Mouse (Mus musculus) bone marrow, adult 2 months (tissue): Measurements from ENCODE around the gene Acp7. TPM values are rescaled to one million over a fixed set of nuclear protein-coding genes. Genes with fewer than 3 reads are reported as not detected.

Experiments
- H3K27ac ChIP-seq: fragments of 200-500 bp; 2 replicates; pipeline ENCODE4 v1.5.1; 2012; ENCODE audit warnings: low read depth, mild to moderate bottlenecking, control low read depth, inconsistent platforms, low read length; ENCODE audit not compliant: control insufficient read depth, poor library complexity, insufficient read depth
- H3K4me1 ChIP-seq: fragments of 200-500 bp; 2 replicates; pipeline ENCODE4 v1.6.1; 2011; ENCODE audit warnings: low read length; ENCODE audit not compliant: control insufficient read depth, insufficient read depth
- H3K4me3 ChIP-seq: fragments of 200-500 bp; replicated peaks from 2 replicates; pipeline ENCODE3; 2011; ENCODE audit warnings: mild to moderate bottlenecking, low read depth, low read length, control low read depth; ENCODE audit not compliant: control insufficient read depth
- CTCF ChIP-seq: fragments of 200-500 bp; IDR thresholded peaks from 2 replicates; pipeline ENCODE4 v1.5.1; 2011; ENCODE audit warnings: low read length, control low read depth; ENCODE audit not compliant: control insufficient read depth, insufficient read depth
- POLR2A ChIP-seq: fragments of 200-500 bp; IDR thresholded peaks from 2 replicates; pipeline ENCODE4 v1.6.1; 2011; ENCODE audit warnings: low read depth, mild to moderate bottlenecking, control low read depth, low read length, borderline replicate concordance; ENCODE audit not compliant: control insufficient read depth
- WGBS: fragments of 180-500 bp; shearing (Covaris S2); methylation state at CpG from one replicate; pipeline ENCODE4 v1.1.7; 2018; 5-methylcytosine and 5-hydroxymethylcytosine counted together
- polyA plus RNA-seq: library from polyadenylated mRNA; stranded (reverse); fragments of >200 nt; gene quantifications from 2 replicates; pipeline ENCODE4 v1.2.4, GENCODE M21; 2011; ENCODE audit warnings: low replicate concordance; ENCODE audit not compliant: missing spikeins, insufficient read depth, insufficient read length

Acp7 gene
- polyA plus RNA-seq, 1 experiment: not detected

DNA sequence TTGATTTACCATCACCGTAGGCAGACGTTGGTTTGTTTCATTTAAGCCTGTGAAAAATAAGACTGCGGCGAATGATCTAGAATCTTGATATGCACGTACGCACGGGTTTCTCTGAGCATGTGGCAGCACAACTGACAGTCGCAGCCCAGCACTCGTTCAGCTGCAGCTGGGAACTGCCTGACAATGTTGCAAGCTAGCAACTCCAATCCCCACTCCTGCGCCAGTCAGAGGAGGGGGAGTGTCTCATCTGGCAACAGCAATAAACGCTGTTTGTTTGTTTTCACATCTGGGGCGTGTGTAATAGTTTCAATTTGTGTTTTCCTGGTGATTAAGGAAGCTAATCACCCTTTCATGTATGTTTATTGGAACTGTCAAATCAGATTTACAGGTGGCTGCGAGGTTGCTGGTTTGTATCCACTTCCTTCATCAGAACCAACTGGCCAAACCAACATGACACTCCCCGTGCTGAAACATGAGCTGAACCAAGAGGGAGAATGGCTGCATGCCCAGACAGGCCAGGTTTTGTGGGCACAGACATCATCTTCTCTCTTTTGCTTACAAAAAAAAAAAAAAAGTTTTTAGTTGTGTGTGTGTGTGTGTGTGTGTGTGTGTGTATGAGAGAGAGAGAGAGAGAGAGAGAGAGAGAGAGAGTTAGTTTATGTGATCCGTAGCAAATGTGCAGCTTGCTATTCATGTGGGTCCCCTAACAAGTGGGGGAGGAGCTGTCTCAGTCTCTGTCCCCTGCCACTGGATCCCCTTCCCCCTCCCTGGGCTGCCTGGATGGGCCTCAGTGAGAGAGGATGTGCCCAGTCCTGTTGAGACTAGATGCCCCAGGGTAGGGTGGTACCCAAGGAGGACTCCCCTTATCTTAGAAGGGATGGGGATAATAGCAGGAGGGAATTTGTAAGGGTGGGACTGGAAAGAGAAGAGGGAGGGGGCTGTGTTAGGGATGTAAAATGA is 34.8 kb upstream of the Acp7 start:
- Histone ChIP-seq H3K27ac (no peak overlapping the region), H3K4me3 (no peak overlapping the region), H3K4me1 (no peaks in the 10 kb centered on the region; the same call in 1 of the 2 replicates)
- TF ChIP-seq POLR2A (no peak), CTCF (no peak)
- WGBS: 6% methylated on average over 15 of the region's 15 CpGs

DNA sequence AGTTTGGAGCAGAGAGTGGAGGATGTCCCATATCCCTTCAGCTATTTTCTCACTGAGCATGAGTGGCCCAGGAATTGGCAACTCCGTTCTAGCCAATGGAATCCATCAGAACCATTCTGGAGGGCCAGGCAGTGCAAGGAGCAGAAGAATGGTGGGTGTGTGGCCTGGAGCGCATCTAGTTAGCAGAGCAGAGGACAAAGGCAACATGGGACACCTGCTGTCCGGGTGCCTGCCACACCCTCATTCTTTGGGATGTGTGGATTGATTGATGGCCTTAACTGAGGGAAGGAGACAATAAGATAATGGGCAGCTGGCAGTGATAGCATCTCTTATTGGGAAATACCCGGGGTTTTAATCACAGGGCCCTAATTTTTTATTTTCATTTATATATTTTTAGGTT is 25.3 kb upstream of the Acp7 start:
- Histone ChIP-seq H3K4me1 (no peaks in the 10 kb centered on the region; the same call in 1 of the 2 replicates), H3K27ac (no peak overlapping the region), H3K4me3 (no peak overlapping the region)
- WGBS: 75% methylated on average over 4 of the region's 4 CpGs
- TF ChIP-seq CTCF (no peak), POLR2A (no peak)

DNA sequence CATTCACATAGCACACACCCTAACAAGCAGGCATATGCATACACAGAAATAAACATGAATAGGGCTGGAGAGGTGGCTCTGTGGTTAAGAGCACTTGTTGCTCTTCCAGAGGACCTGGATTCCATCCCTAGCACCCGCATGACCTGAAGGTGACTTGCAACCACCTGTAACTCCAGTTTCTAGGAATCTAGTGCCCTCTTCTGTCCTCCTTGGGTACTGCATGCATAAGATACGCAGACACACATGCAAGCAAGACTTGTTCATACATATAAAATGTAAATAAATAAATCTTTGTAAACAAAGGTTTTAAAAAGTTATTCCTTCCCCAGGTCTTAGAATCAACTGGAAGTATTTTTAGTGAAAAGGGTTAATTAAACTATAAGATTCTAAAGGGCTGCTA is 20.0 kb upstream of the Acp7 start:
- no peak overlapping the region for H3K4me3 ChIP-seq
- WGBS: 81% methylated on average over 2 of the region's 2 CpGs
- TF ChIP-seq CTCF (peak; percentile 7; the same call in 1 of the 2 replicates), POLR2A (no peak)
- H3K27ac ChIP-seq: no peak overlapping the region
- no peaks in the 10 kb centered on the region; the same call in 1 of the 2 replicates for H3K4me1 ChIP-seq

DNA sequence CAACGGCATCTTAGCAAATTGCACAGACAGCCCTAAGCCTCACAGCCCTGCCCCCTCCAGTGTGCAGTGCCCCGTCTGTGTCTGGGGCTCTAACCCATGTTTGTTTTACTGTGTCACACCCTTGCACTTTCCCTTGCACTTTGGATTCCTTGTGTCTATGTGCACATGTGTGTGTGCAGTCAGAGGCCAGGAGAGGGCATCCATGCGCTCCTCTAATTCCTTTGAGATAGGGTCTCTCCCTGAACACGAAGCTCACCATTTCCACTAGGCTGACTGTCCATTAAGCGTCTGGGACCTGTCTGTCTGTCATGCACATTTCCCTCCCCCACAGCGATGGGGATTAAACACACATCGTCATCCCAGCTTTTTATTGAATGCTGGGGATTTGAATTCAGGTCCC is 15.9 kb upstream of the Acp7 start:
- Histone ChIP-seq H3K4me1 (no peaks in the 10 kb centered on the region; the same call in none of the 2 replicates), H3K4me3 (no peak overlapping the region), H3K27ac (no peak overlapping the region)
- WGBS: 50% methylated on average over 7 of the region's 7 CpGs
- no peak for TF ChIP-seq POLR2A
- no peak for TF ChIP-seq CTCF

DNA sequence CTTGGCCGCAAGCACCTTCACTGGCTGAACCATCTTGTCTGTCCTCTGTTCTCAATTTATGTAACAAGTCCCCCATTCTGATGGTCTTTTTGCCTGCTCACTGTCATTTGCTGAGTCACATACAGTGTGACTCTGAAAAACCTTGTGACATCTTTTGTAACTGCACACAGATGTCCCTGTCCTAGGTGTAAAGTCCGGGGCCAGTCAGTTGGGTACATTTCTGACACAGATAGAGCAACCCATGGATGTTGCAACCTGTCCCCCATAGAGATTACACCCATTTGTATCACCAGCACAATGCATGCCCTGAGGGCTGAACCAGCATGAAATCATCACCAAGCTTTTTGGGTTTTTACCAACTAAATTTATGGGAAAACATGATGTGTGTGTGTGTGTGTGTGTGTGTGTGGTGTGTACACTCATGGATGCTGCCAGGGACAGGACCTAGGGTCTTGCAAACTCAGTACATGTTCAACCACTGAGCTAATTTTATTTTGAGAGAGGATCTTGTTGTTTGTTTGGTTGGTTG is 14.9 kb upstream of the Acp7 start:
- Histone ChIP-seq H3K4me1 (no peaks in the 10 kb centered on the region; the same call in 1 of the 2 replicates), H3K4me3 (no peak overlapping the region), H3K27ac (no peak overlapping the region)
- TF ChIP-seq CTCF (no peak), POLR2A (no peak)
- 56% methylated on average over 2 of the region's 2 CpGs for WGBS

DNA sequence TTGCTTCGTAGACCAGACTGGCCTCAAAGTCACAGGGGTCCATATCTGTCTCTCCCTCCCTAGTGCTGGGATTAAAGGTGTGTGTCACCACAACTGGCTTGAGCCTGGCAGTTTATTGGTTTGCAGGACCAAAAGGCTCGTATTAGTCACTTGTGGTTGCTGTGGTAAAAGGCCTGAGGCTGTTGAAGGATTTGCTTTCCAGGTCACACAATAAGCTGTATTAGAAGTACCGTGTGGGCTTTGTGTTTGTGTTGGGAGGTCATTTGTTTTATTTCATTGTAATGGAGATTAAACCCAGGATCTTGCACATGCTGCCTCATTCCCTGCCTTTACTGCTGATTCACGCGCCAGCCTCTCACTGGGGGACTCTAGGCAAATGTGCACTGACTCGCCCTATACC is 14.2 kb upstream of the Acp7 start:
- no peaks in the 10 kb centered on the region; the same call in 1 of the 2 replicates for H3K4me1 ChIP-seq
- no peak overlapping the region for H3K27ac ChIP-seq
- H3K4me3 ChIP-seq: no peak overlapping the region
- WGBS: 76% methylated on average over 6 of the region's 6 CpGs
- no peak for TF ChIP-seq CTCF
- no peak for TF ChIP-seq POLR2A

DNA sequence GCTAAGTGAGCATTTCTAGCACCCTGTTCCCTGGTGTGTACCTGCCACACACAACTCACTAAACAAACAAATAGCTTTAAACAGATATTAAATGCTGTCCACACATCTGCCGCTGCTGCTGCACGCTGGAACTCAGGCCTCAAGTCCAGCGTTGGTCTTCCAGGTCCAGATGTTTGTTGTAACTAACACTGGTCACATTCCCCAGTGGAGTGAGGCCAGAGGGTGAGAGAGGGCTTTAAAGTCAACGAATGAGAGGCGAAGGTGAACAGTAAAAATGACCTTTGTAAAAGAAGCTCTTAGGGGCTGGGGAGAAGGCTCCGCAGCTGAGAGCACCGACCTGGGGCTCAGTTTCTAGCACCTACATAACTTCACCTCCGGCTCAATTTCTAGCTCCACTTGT is 10.4 kb upstream of the Acp7 start:
- Histone ChIP-seq H3K27ac (no peak overlapping the region), H3K4me1 (no peaks in the 10 kb centered on the region; the same call in 1 of the 2 replicates), H3K4me3 (no peak overlapping the region)
- WGBS: 82% methylated on average over 8 of the region's 8 CpGs
- TF ChIP-seq POLR2A (no peak), CTCF (no peak)

DNA sequence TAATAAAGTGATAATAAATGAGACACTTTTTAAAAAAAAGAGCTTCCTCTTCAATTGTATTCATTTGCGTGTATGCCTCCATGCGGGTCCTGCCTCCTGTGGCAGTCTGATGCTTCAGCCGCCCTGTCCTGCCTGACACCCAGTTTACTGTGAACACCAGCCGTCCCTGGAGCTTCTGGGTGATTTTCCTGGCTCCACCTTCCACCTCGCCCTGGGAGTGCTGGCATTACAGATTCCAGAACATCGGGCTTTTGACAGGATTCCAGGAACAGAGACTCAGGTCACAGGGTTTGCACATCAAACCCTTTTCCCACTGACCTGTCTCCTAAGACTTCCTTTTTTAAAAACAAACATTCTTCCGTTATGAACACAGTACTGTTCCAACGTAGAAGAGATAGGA is 6.4 kb upstream of the Acp7 start:
- 19% methylated on average over 8 of the region's 8 CpGs for WGBS
- Histone ChIP-seq H3K4me1 (no peaks in the 10 kb centered on the region), H3K4me3 (no peak overlapping the region), H3K27ac (no peak overlapping the region)
- TF ChIP-seq CTCF (no peak), POLR2A (no peak)

DNA sequence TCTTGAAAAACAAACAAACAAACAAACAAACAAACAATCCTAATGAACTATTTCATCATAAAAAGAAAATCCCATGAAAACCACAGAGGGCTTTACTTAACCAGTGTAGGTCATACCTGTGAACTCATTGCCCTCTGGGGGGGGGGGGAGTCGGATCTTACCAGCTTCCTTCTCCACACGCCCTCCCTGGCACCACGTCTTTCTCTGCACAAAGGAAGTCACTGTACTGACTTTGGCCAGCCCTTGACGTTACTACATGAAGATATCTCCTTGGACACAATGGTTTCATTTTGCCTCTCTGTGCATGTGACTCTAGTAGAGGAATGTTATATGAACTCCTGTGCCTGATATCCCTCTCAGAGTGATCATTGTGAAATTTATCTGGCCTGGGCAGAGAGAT is 3.0 kb upstream of the Acp7 start:
- Histone ChIP-seq H3K4me3 (no peak overlapping the region), H3K27ac (no peak overlapping the region), H3K4me1 (no peaks in the 10 kb centered on the region)
- 13% methylated on average over 4 of the region's 4 CpGs for WGBS
- TF ChIP-seq POLR2A (no peak), CTCF (no peak)
